Mouse (Mus musculus): ENCODE results near the gene Dhx40. TPM values are rescaled to one million over a fixed set of nuclear protein-coding genes. Genes with fewer than 3 reads are reported as not detected.

Dhx40 gene
- total and polyA plus RNA-seq, 3 experiments: 6.2 to 24.7 (median 23.5) TPM

DNA sequence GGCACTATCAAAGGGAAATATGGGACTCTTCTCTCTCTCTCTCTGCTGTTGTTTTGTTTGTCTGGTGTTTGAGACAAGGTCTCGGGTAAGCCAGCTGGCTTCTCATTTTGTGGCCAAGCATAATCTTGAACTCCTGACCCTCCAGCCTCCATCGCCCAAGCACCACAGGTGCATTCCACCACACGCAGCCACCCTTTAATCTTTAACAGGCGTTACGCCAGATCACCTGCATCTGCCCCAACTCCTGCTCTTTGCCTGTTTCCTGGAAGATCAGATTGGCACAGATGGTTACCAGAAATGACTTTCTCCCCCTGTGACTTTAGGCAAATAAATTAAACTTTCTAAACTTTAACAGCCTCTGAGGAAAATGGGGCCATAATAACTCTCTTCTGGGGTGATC, 36.3 kb upstream of the Dhx40 start:
- TF ChIP-seq GATA1 (IDR thresholded peaks at IDR 0.05; ENCODE audit: borderline replicate concordance, low read length): no peak
- no peak for TF ChIP-seq TAL1 (conservative IDR thresholded peaks at IDR 0.05; ENCODE audit: low read depth, low read length)
- TF ChIP-seq CTCF (IDR thresholded peaks at IDR 0.05; ENCODE audit: low read depth, low read length): no peak
- TF ChIP-seq POLR2AphosphoS5 (IDR thresholded peaks at IDR 0.05; ENCODE audit: insufficient replicate concordance, low read depth, low read length): no peak
- no peak for TF ChIP-seq GATA2 (IDR thresholded peaks at IDR 0.05; ENCODE audit: borderline replicate concordance, low read depth, low read length)

DNA sequence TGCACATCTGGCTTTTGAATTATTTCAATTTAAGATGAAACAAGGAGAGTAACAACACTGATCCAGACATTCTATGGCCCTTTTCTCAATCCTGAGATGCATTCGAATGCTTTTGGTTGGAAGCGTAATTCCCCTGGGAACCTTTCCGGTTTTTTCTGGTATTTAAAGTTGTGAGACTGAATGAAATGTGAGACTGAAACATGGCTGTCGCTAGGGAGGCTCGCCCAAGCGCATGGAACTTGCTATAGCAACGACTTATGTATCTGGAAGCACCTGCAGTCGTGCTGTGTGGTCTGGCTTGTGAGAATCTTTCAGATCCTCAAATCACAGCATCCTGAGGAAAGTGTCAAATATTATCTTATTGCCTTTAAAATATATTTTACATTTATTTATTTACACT, 33.7 kb upstream of the Dhx40 start:
- no peak for TF ChIP-seq TAL1 (conservative IDR thresholded peaks at IDR 0.05; ENCODE audit: low read depth, low read length)
- TF ChIP-seq GATA2 (IDR thresholded peaks at IDR 0.05; ENCODE audit: borderline replicate concordance, low read depth, low read length): no peak
- no peak for TF ChIP-seq GATA1 (IDR thresholded peaks at IDR 0.05; ENCODE audit: borderline replicate concordance, low read length)
- no peak for TF ChIP-seq POLR2AphosphoS5 (IDR thresholded peaks at IDR 0.05; ENCODE audit: insufficient replicate concordance, low read depth, low read length)
- TF ChIP-seq CTCF (IDR thresholded peaks at IDR 0.05; ENCODE audit: low read depth, low read length): no peak
- no peaks in the 10 kb centered on the region for H3K9me3 ChIP-seq (replicated peaks)
- H3K27me3 ChIP-seq (ENCODE audit: insufficient read depth, low read length): peaks cover 10% of the 10 kb centered on the region
- ATAC-seq (ENCODE audit: extremely low read depth, insufficient number of reproducible peaks, low FRiP score, poor library complexity, severe bottlenecking) (no peak), DNase-seq (ENCODE audit: low spot score) (no peak)
- H3K4me1 ChIP-seq (ENCODE audit: insufficient read depth, low read depth, low read length): no peaks in the 10 kb centered on the region
- no peaks in the 10 kb centered on the region for H3K36me3 ChIP-seq (replicated peaks)
- H3K4me3 ChIP-seq (ENCODE audit: low read depth, low read length): no peak overlapping the region

More for the DNA sequence above, 36.3 kb upstream of the Dhx40 start:
- H3K4me3 ChIP-seq (ENCODE audit: low read depth, low read length): no peak overlapping the region
- DNase-seq (ENCODE audit: low spot score) (no peak), ATAC-seq (ENCODE audit: extremely low read depth, insufficient number of reproducible peaks, low FRiP score, poor library complexity, severe bottlenecking) (no peak)
- no peaks in the 10 kb centered on the region for H3K9me3 ChIP-seq (replicated peaks)
- H3K27me3 ChIP-seq (ENCODE audit: insufficient read depth, low read length): peaks cover 10% of the 10 kb centered on the region
- no peaks in the 10 kb centered on the region for H3K4me1 ChIP-seq (ENCODE audit: insufficient read depth, low read depth, low read length)
- H3K36me3 ChIP-seq (replicated peaks): no peaks in the 10 kb centered on the region

DNA sequence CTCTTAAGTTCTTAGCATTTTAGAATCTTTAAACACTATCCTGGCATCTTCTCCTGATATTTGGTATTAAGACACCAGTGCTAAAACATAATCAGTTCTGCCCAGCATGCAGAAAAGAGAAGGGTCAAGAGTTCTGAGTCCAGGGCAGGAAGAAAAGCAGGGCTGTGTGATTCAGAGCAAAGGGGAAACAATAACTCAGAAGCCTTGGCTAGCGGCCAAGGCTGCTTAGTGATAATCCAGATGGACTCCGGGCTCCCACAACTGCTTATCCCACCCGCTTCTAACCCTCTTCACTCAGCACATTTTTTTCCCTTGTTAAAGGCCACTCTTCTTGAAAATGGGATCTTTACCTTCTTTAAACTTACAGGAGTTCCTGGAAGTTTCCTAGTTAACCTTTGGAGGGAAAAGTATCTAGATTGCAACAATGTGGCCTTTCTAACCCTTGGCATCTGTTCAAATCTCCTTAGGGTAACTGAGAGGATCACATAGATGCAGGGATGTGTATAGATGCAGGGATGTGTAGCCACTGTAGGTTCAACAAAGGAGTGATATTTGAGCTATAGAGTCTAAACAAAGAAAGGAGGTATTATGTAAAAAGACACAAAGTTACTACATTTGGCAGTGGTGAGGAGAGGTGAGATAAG, 33.1 kb upstream of the Dhx40 start:
- Histone ChIP-seq H3K9me3 (replicated peaks) (no peaks in the 10 kb centered on the region), H3K4me3 (ENCODE audit: low read depth, low read length) (no peak overlapping the region), H3K27me3 (ENCODE audit: insufficient read depth, low read length) (peaks cover 10% of the 10 kb centered on the region), H3K36me3 (replicated peaks) (no peaks in the 10 kb centered on the region), H3K4me1 (ENCODE audit: insufficient read depth, low read depth, low read length) (no peaks in the 10 kb centered on the region)
- no peak for TF ChIP-seq CTCF (IDR thresholded peaks at IDR 0.05; ENCODE audit: low read depth, low read length)
- no peak for DNase-seq (ENCODE audit: low spot score)
- ATAC-seq (ENCODE audit: extremely low read depth, insufficient number of reproducible peaks, low FRiP score, poor library complexity, severe bottlenecking): no peak

DNA sequence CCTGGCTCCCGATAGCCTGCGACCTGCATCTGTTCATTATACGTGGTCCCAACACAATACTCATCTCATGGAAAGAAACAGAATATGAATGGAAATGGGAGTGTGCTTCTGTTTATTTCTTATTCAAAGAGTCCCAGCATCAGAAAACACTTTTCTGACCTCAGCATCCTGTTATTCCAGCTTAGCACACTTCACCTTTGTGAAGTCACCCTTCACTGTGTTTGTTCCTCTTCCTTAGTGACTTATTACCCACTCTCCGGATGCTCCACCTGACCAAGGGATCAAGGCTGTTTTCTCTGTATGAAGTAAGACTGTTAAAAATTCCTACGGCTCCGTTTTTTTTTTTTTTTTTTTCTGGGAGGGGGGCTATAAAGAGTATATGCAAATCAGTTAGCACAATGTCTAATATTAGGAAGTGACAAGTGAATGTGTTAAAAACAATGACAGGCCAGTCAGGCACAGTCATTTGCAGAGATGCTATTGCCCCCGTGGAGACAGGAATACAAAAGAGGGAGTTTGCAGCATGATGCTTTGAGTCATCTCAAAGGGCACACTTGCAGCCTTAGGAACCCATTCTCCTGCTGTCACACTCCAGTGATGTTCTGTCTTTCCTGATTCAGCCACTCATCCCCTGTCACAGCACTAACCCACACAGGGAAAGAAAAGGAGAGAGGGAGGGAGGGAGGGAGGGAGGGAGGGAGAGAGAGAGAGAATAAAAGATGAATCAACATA, 32.3 kb upstream of the Dhx40 start:
- TF ChIP-seq TAL1 (conservative IDR thresholded peaks at IDR 0.05; ENCODE audit: low read depth, low read length) (no peak), CTCF (IDR thresholded peaks at IDR 0.05; ENCODE audit: low read depth, low read length) (no peak), GATA2 (IDR thresholded peaks at IDR 0.05; ENCODE audit: borderline replicate concordance, low read depth, low read length) (no peak), POLR2AphosphoS5 (IDR thresholded peaks at IDR 0.05; ENCODE audit: insufficient replicate concordance, low read depth, low read length) (no peak), GATA1 (IDR thresholded peaks at IDR 0.05; ENCODE audit: borderline replicate concordance, low read length) (no peak)
- no peak for DNase-seq (ENCODE audit: low spot score)

DNA sequence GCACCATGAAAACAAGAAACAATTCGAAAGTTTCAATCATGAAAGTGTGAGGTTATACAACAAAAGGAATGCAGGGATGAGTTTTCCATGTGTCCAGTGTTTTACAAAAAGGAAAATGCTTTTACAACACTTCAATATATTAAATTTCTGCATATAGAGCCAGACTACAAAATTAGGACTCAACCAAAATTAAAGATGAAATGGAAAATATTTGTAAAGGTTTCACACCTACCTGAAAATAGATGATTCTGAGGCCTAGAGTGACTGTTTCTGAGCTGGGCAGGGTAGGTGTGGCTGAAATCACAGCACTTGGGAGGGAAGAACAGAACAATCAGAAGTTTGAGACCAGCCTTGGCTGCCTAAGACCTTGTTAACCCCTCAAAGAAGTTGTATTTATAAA, 31.2 kb upstream of the Dhx40 start:
- no peak for ATAC-seq (ENCODE audit: extremely low read depth, insufficient number of reproducible peaks, low FRiP score, poor library complexity, severe bottlenecking)
- H3K4me3 ChIP-seq (ENCODE audit: low read depth, low read length): no peak overlapping the region
- no peak for DNase-seq (ENCODE audit: low spot score)
- peaks cover 10% of the 10 kb centered on the region for H3K27me3 ChIP-seq (ENCODE audit: insufficient read depth, low read length)
- peaks cover 2% of the 10 kb centered on the region; the same call in 1 of the 2 replicates for H3K4me1 ChIP-seq (ENCODE audit: insufficient read depth, low read depth, low read length)
- TF ChIP-seq TAL1 (conservative IDR thresholded peaks at IDR 0.05; ENCODE audit: low read depth, low read length) (no peak), GATA1 (IDR thresholded peaks at IDR 0.05; ENCODE audit: borderline replicate concordance, low read length) (no peak), POLR2AphosphoS5 (IDR thresholded peaks at IDR 0.05; ENCODE audit: insufficient replicate concordance, low read depth, low read length) (no peak), GATA2 (IDR thresholded peaks at IDR 0.05; ENCODE audit: borderline replicate concordance, low read depth, low read length) (no peak), CTCF (IDR thresholded peaks at IDR 0.05; ENCODE audit: low read depth, low read length) (no peak)
- no peaks in the 10 kb centered on the region for H3K36me3 ChIP-seq (replicated peaks)
- no peaks in the 10 kb centered on the region for H3K9me3 ChIP-seq (replicated peaks)

More for the DNA sequence above, 32.3 kb upstream of the Dhx40 start:
- H3K4me3 ChIP-seq (ENCODE audit: low read depth, low read length): no peak overlapping the region
- no peaks in the 10 kb centered on the region for H3K9me3 ChIP-seq (replicated peaks)
- H3K36me3 ChIP-seq (replicated peaks): no peaks in the 10 kb centered on the region
- no peak for ATAC-seq (ENCODE audit: extremely low read depth, insufficient number of reproducible peaks, low FRiP score, poor library complexity, severe bottlenecking)
- peaks cover 2% of the 10 kb centered on the region; the same call in 1 of the 2 replicates for H3K4me1 ChIP-seq (ENCODE audit: insufficient read depth, low read depth, low read length)
- H3K27me3 ChIP-seq (ENCODE audit: insufficient read depth, low read length): peaks cover 10% of the 10 kb centered on the region

DNA sequence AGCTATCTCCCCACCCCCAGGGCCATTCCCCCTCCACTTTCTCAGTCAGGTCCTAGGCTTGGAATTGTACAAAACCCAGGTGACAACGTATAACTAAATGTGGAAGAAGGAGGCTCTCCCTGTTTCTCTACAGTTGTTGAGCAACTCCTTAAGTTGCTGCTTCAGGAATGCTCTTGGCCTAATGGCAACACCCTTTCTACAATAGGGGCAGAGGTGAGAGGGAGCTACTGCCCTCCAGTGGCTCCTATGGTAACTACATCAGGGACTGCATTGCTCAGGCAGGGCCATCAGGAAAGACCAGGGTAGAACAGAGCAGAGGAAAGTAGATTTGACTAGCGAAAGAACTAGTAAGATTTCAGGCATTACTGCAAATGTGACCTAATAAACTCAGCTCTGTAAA, 28.8 kb upstream of the Dhx40 start:
- TF ChIP-seq CTCF (IDR thresholded peaks at IDR 0.05; ENCODE audit: low read depth, low read length) (peak; percentile 82), GATA2 (IDR thresholded peaks at IDR 0.05; ENCODE audit: borderline replicate concordance, low read depth, low read length) (no peak)
- peak; percentile 49; the same call in 1 of the 2 replicates for ATAC-seq (ENCODE audit: extremely low read depth, insufficient number of reproducible peaks, low FRiP score, poor library complexity, severe bottlenecking)

More for the DNA sequence above, 28.8 kb upstream of the Dhx40 start:
- Histone ChIP-seq H3K4me1 (ENCODE audit: insufficient read depth, low read depth, low read length) (peaks cover 2% of the 10 kb centered on the region; the same call in 1 of the 2 replicates), H3K36me3 (replicated peaks) (no peaks in the 10 kb centered on the region), H3K9me3 (replicated peaks) (no peaks in the 10 kb centered on the region), H3K27me3 (ENCODE audit: insufficient read depth, low read length) (peaks cover 19% of the 10 kb centered on the region), H3K4me3 (ENCODE audit: low read depth, low read length) (no peak overlapping the region)
- DNase-seq (ENCODE audit: low spot score): peak; percentile 29

All from G1E (cell line).